Mouse (Mus musculus) C2C12 (cell line): ENCODE measurements around the gene Jade1. TPM values are rescaled to one million over a fixed set of nuclear protein-coding genes. Genes with fewer than 3 reads are reported as not detected.
A peak's percentile ranks its signal among the peaks of the same experiment; 100 is the strongest.

ENCODE experiments used
- H3K27me3 ChIP-seq: one replicate; pipeline ENCODE4 v1.6.1; 2011; ENCODE audit not compliant: control insufficient read depth, insufficient read depth, insufficient read length
- H3K36me3 ChIP-seq: one replicate; pipeline ENCODE4 v1.6.1; 2011; ENCODE audit not compliant: control insufficient read depth, insufficient read depth
- H3K4me3 ChIP-seq: one replicate; pipeline ENCODE4 v1.5.1; 2011; ENCODE audit warnings: mild to moderate bottlenecking, control low read depth; ENCODE audit not compliant: poor library complexity, insufficient read depth, severe bottlenecking
- H3K79me2 ChIP-seq: one replicate; pipeline ENCODE4 v1.6.1; 2011; ENCODE audit not compliant: control insufficient read depth, insufficient read depth
- H3K79me3 ChIP-seq: one replicate; pipeline ENCODE4 v1.6.1; 2011; ENCODE audit warnings: low read depth, control low read depth
- H3ac ChIP-seq: one replicate; pipeline ENCODE3; 2011; ENCODE audit warnings: low read depth; ENCODE audit not compliant: control insufficient read depth, insufficient read length
- CEBPB ChIP-seq: IDR thresholded peaks from one replicate; pipeline ENCODE4 v1.6.1; 2011; ENCODE audit warnings: low read depth, mild to moderate bottlenecking, control low read depth, moderate library complexity
- CTCF ChIP-seq: IDR thresholded peaks from one replicate; pipeline ENCODE4 v1.5.1; 2011; ENCODE audit not compliant: control insufficient read depth, insufficient read depth, insufficient read length
- FOSL1 ChIP-seq: IDR thresholded peaks from one replicate; pipeline ENCODE4 v1.8.0; 2011; ENCODE audit warnings: mild to moderate bottlenecking, low read length; ENCODE audit not compliant: poor library complexity, insufficient read depth, severe bottlenecking
- MAX ChIP-seq: IDR thresholded peaks from one replicate; pipeline ENCODE4 v1.6.1; 2011; ENCODE audit warnings: mild to moderate bottlenecking, control low read depth
- MYOD1 ChIP-seq: IDR thresholded peaks from one replicate; pipeline ENCODE4 v1.6.1; 2011; ENCODE audit warnings: low read depth; ENCODE audit not compliant: control insufficient read depth, insufficient read length
- MYOG ChIP-seq: IDR thresholded peaks from one replicate; pipeline ENCODE4 v1.6.1; 2011; ENCODE audit not compliant: control insufficient read depth, insufficient read length; ENCODE audit errors: extremely low read depth
- USF1 ChIP-seq: IDR thresholded peaks from one replicate; pipeline ENCODE4 v1.6.1; 2011; ENCODE audit warnings: low read depth, mild to moderate bottlenecking, control low read depth, moderate library complexity
- polyA plus RNA-seq: library from polyadenylated mRNA; unstranded; fragments of >200 nt; fragmentation: generic; extraction: Trizol; gene quantifications from one replicate; pipeline ENCODE4 v1.2.1, GENCODE M21; 2012; ENCODE audit warnings: missing spikeins

Jade1 gene
- polyA plus RNA-seq, 1 experiment, result 25.1 TPM

GRCm38 (mm10) chr3:41574208-41574607, 18.7 kb downstream of the Jade1 start:
- Histone ChIP-seq H3ac (no peak overlapping the region), H3K36me3 (no peaks in the 10 kb centered on the region), H3K79me2 (peaks cover 100% of the 10 kb centered on the region), H3K79me3 (peaks cover 98% of the 10 kb centered on the region), H3K4me3 (no peak overlapping the region), H3K27me3 (no peaks in the 10 kb centered on the region)
- TF ChIP-seq MYOG (no peak), MAX (no peak), MYOD1 (no peak), CEBPB (peak; percentile 3)

- no peak for TF ChIP-seq CTCF
- TF ChIP-seq MYOG, result no peak
- TF ChIP-seq FOSL1, result no peak
- TF ChIP-seq CEBPB, result no peak
- TF ChIP-seq MYOD1, result no peak
- no peak for TF ChIP-seq MAX
- TF ChIP-seq USF1, result no peak
- Histone ChIP-seq H3K79me3 (peaks cover 98% of the 10 kb centered on the region), H3K79me2 (peaks cover 100% of the 10 kb centered on the region), H3K27me3 (no peaks in the 10 kb centered on the region), H3K4me3 (no peak overlapping the region), H3ac (no peak overlapping the region), H3K36me3 (no peaks in the 10 kb centered on the region)
These were observed 19.3 kb downstream of the Jade1 start for GRCm38 (mm10) chr3:41574720-41575435.

- H3K79me3 ChIP-seq, result peaks cover 96% of the 10 kb centered on the region
- H3K27me3 ChIP-seq, result no peaks in the 10 kb centered on the region
- H3K79me2 ChIP-seq, result peaks cover 100% of the 10 kb centered on the region
- no peak overlapping the region for H3ac ChIP-seq
- no peak overlapping the region for H3K4me3 ChIP-seq
- peaks cover under 1% of the 10 kb centered on the region for H3K36me3 ChIP-seq
- no peak for TF ChIP-seq MYOD1
- TF ChIP-seq MYOG, result no peak
- no peak for TF ChIP-seq MAX
- TF ChIP-seq FOSL1, result no peak
- TF ChIP-seq CTCF, result no peak
- TF ChIP-seq CEBPB, result no peak
- no peak for TF ChIP-seq USF1
These were observed 20.4 kb downstream of the Jade1 start for GRCm38 (mm10) chr3:41575971-41576370.

- Histone ChIP-seq H3K4me3 (no peak overlapping the region), H3K79me2 (peaks cover 100% of the 10 kb centered on the region), H3K79me3 (peaks cover 93% of the 10 kb centered on the region), H3K27me3 (no peaks in the 10 kb centered on the region), H3ac (no peak overlapping the region), H3K36me3 (peaks cover 13% of the 10 kb centered on the region)
- TF ChIP-seq MAX (no peak), FOSL1 (no peak)
These were observed 21.7 kb downstream of the Jade1 start for GRCm38 (mm10) chr3:41577240-41577639.

GRCm38 (mm10) chr3:41579873-41580272, 24.3 kb downstream of the Jade1 start:
- Histone ChIP-seq H3K79me2 (peaks cover 100% of the 10 kb centered on the region), H3K79me3 (peaks cover 77% of the 10 kb centered on the region), H3ac (no peak overlapping the region), H3K36me3 (peaks cover 13% of the 10 kb centered on the region), H3K4me3 (no peak overlapping the region), H3K27me3 (no peaks in the 10 kb centered on the region)
- TF ChIP-seq USF1 (no peak), CTCF (no peak), CEBPB (no peak), MYOD1 (no peak), FOSL1 (no peak)
